ENCODE assay signal across 8 mouse cellular contexts in the genomic region with DNA sequence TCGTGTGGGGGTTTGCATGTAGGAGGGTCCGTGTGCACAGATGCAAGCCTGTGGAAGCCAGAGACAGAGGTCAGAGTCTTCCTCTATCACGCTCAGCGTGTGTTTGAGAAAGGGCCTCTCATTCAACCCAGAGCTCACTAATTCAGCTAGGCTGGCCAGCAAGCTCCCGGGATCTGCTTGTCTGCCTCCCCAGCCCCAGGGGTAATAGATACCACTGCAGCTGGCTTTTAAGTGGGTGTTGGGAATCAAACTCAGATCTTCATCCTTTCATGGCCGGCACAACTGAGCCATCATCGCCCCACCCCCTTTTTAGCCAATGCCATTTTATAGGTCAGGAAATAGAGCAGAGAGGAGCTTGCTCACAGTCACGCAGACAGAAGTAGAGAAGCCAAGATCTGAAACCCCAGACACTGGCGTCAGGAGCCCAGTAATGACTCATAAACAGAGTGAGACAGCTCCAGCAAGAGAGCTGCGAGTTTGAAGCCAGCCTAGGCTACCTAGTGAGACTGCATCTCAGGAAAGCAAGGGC.
DNase-seq lines count a peak whose midpoint lies in the region; ATAC-seq and TF ChIP-seq lines count a peak whose summit lies in the region.

No protein-coding gene starts in this region.

- dilution Hi-C loops in CH12.LX (cut with MboI; ENCODE audit: extremely low pct_ligation_motif_present, extremely low pct_unique_long_range_greater_than_20kb, low sequenced_read_pairs) = no loop called here

- H3K4me1 ChIP-seq in CH12.LX (ENCODE audit: control insufficient read depth in 1 of 2, insufficient read depth in 2 of 2) = peaks cover 10 to 20% of the 10 kb centered on the region in 2 experiments
- peaks cover 77% of the 10 kb centered on the region for H3K4me1 ChIP-seq in embryonic facial prominence, embryonic 12.5 days
- H3K4me1 ChIP-seq in hindbrain, embryonic 14.5 days (replicated peaks; ENCODE audit: control insufficient read depth, insufficient read depth, low read length) = peaks cover 77% of the 10 kb centered on the region
- H3K4me1 ChIP-seq in midbrain, embryonic 14.5 days (ENCODE audit: control insufficient read depth, insufficient read depth, low read length) = peaks cover 72% of the 10 kb centered on the region

- H3K9me3 ChIP-seq in CH12.LX (replicated peaks; ENCODE audit: low read length) = no peaks in the 10 kb centered on the region
- H3K9me3 ChIP-seq in embryonic facial prominence, embryonic 12.5 days = no peaks in the 10 kb centered on the region
- H3K9me3 ChIP-seq in hindbrain, embryonic 14.5 days (ENCODE audit: control insufficient read depth, low read length) = no peaks in the 10 kb centered on the region
- no peaks in the 10 kb centered on the region for H3K9me3 ChIP-seq in midbrain, embryonic 14.5 days (ENCODE audit: control insufficient read depth, low read length)

- no peaks in the 10 kb centered on the region for H3K36me3 ChIP-seq in CH12.LX (replicated peaks in 1 of 2; ENCODE audit: control insufficient read depth in 1 of 2, insufficient read depth in 1 of 2, low read length in 1 of 2)
- no peaks in the 10 kb centered on the region for H3K36me3 ChIP-seq in embryonic facial prominence, embryonic 12.5 days
- no peaks in the 10 kb centered on the region for H3K36me3 ChIP-seq in hindbrain, embryonic 14.5 days (replicated peaks; ENCODE audit: control insufficient read depth, insufficient read depth)
- H3K36me3 ChIP-seq in midbrain, embryonic 14.5 days (ENCODE audit: control insufficient read depth, insufficient read depth, low read length) = no peaks in the 10 kb centered on the region

- H3K27me3 ChIP-seq in CH12.LX (replicated peaks) = peaks cover 8% of the 10 kb centered on the region
- no peaks in the 10 kb centered on the region for H3K27me3 ChIP-seq in embryonic facial prominence, embryonic 12.5 days
- H3K27me3 ChIP-seq in hindbrain, embryonic 14.5 days (ENCODE audit: control insufficient read depth, insufficient read depth, low read length) = no peaks in the 10 kb centered on the region
- H3K27me3 ChIP-seq in midbrain, embryonic 14.5 days (ENCODE audit: control insufficient read depth, insufficient read depth, low read length) = no peaks in the 10 kb centered on the region

- no peak overlapping the region for H3K4me2 ChIP-seq in CH12.LX (ENCODE audit: insufficient read depth, low read depth, poor library complexity, severe bottlenecking)
- H3K4me2 ChIP-seq in embryonic facial prominence, embryonic 12.5 days (replicated peaks) = no peak overlapping the region
- H3K4me2 ChIP-seq in hindbrain, embryonic 14.5 days (replicated peaks) = no peak overlapping the region
- no peak overlapping the region for H3K4me2 ChIP-seq in midbrain, embryonic 14.5 days (ENCODE audit: low read length)

- TF ChIP-seq RAD21 in CH12.LX (IDR thresholded peaks at IDR 0.05; ENCODE audit: low read depth, low read length) = no peak

- no peak for TF ChIP-seq POLR2A in CH12.LX (IDR thresholded peaks at IDR 0.05; ENCODE audit: low read depth, low read length)

- no peak for ATAC-seq in embryonic facial prominence, embryonic 12.5 days (ENCODE audit: insufficient number of reproducible peaks, insufficient read depth, low FRiP score, low TSS enrichment)
- ATAC-seq in hindbrain, embryonic 14.5 days (ENCODE audit: low FRiP score) = no peak
- no peak for ATAC-seq in midbrain, embryonic 14.5 days (ENCODE audit: low FRiP score, low TSS enrichment)

- in situ Hi-C loops in CH12.LX (cut with MboI; ENCODE audit: low pct_ligation_motif_present, low pct_unique_long_range_greater_than_20kb, low sequenced_read_pairs) = loop anchor here (5.0 kb wide), 1 partner anchor 69 kb away; no protein-coding TSS in a partner anchor

- TF ChIP-seq EP300 in CH12.LX (IDR thresholded peaks at IDR 0.05; ENCODE audit: low read length) = peak; percentile 30; the same call in 1 of the 2 replicates

- WGBS in embryonic facial prominence, embryonic 12.5 days = 12% methylated on average over 10 of the region's 10 CpGs
- WGBS in hindbrain, embryonic 14.5 days = 12% methylated on average over 10 of the region's 10 CpGs
- WGBS in midbrain, embryonic 14.5 days = 5% methylated on average over 10 of the region's 10 CpGs

- TF ChIP-seq CTCF in CH12.LX (conservative IDR thresholded peaks at IDR 0.05 in 1 of 2, IDR thresholded peaks at IDR 0.05 in 1 of 2; ENCODE audit: low read depth in 2 of 2, low read length in 2 of 2) = no peak

- peak; percentile 67 for DNase-seq in gastrocnemius, adult 18-20 months (ENCODE audit: low spot score)
- DNase-seq in gastrocnemius, postnatal 4 days (ENCODE audit: low spot score in 2 of 2) = no peak
- peak; percentile 63 for DNase-seq in CH12.LX (ENCODE audit: extremely low read depth)
- DNase-seq in hindbrain, embryonic 14.5 days (ENCODE audit: low spot score) = no peak
- peak; percentile 58 for DNase-seq in midbrain, embryonic 14.5 days
- DNase-seq in c-Kit-positive CD71-positive TER-119-positive erythroid progenitor cells, embryonic 14.5 days (ENCODE audit: low spot score) = no peak
- DNase-seq in ovary, postnatal 10 days (ENCODE audit: low spot score) = no peak

- H3K27ac ChIP-seq in CH12.LX (ENCODE audit: insufficient read depth, low read depth) = no peak overlapping the region
- H3K27ac ChIP-seq in embryonic facial prominence, embryonic 12.5 days = peak overlapping the region; percentile 100
- H3K27ac ChIP-seq in hindbrain, embryonic 14.5 days = peak overlapping the region; percentile 99
- peak overlapping the region; percentile 98 for H3K27ac ChIP-seq in midbrain, embryonic 14.5 days (replicated peaks; ENCODE audit: low read depth, low read length)

- H3K4me3 ChIP-seq in CH12.LX (replicated peaks in 1 of 3; ENCODE audit: low read depth in 2 of 3, low read length in 2 of 3, poor library complexity in 1 of 3) = no peak overlapping the region
- no peak overlapping the region for H3K4me3 ChIP-seq in embryonic facial prominence, embryonic 12.5 days
- no peak overlapping the region for H3K4me3 ChIP-seq in hindbrain, embryonic 14.5 days (replicated peaks; ENCODE audit: low read length)
- no peak overlapping the region for H3K4me3 ChIP-seq in midbrain, embryonic 14.5 days (replicated peaks; ENCODE audit: low read depth, low read length)

- H3K9ac ChIP-seq in CH12.LX (ENCODE audit: insufficient read depth, low read depth) = no peak overlapping the region
- 0 out of 2 replicates have a peak overlapping the region, but pooled peaks have one; percentile 1 for H3K9ac ChIP-seq in embryonic facial prominence, embryonic 12.5 days
- peak overlapping the region; percentile 55; the same call in 1 of the 2 replicates for H3K9ac ChIP-seq in hindbrain, embryonic 14.5 days
- peak overlapping the region; percentile 41; the same call in 1 of the 2 replicates for H3K9ac ChIP-seq in midbrain, embryonic 14.5 days (replicated peaks; ENCODE audit: low read length)

- no peaks in the 10 kb centered on the region for H3K79me2 ChIP-seq in CH12.LX (replicated peaks; ENCODE audit: control insufficient read depth, extremely low read depth, insufficient read depth, poor library complexity, severe bottlenecking)

TF ChIP-seq in CH12.LX, 34 proteins besides CTCF, POLR2A, EP300 and RAD21:
- TF ChIP-seq POLR2AphosphoS2 (IDR thresholded peaks at IDR 0.05; ENCODE audit: low read depth, low read length) = no peak
- TF ChIP-seq MYC (IDR thresholded peaks at IDR 0.05; ENCODE audit: low read depth, low read length) = no peak
- no peak for TF ChIP-seq KAT2A (IDR thresholded peaks at IDR 0.05; ENCODE audit: insufficient replicate concordance, low read length)
- no peak for TF ChIP-seq CHD1 (IDR thresholded peaks at IDR 0.05; ENCODE audit: low read depth, low read length)
- no peak for TF ChIP-seq GABPA (IDR thresholded peaks at IDR 0.05; ENCODE audit: insufficient replicate concordance, low read depth, low read length)
- TF ChIP-seq USF1 (IDR thresholded peaks at IDR 0.05; ENCODE audit: low read depth, low read length) = no peak
- no peak for TF ChIP-seq CHD2 (IDR thresholded peaks at IDR 0.05; ENCODE audit: low read length)
- no peak for TF ChIP-seq NELFE (IDR thresholded peaks at IDR 0.05; ENCODE audit: low read depth, low read length)
- TF ChIP-seq JUND (conservative IDR thresholded peaks at IDR 0.05; ENCODE audit: low read depth, low read length) = peak; percentile 55
- TF ChIP-seq ZMIZ1 (IDR thresholded peaks at IDR 0.05; ENCODE audit: low read depth, low read length) = no peak
- peak; percentile 87 for TF ChIP-seq IRF4 (IDR thresholded peaks at IDR 0.05; ENCODE audit: low read depth, low read length)
- no peak for TF ChIP-seq E2F4 (IDR thresholded peaks at IDR 0.05; ENCODE audit: insufficient replicate concordance, low read depth, low read length)
- TF ChIP-seq HCFC1 (IDR thresholded peaks at IDR 0.05; ENCODE audit: low read depth, low read length) = no peak
- TF ChIP-seq ETS1 (conservative IDR thresholded peaks at IDR 0.05; ENCODE audit: low read depth, low read length) = no peak
- TF ChIP-seq BHLHE40 (IDR thresholded peaks at IDR 0.05; ENCODE audit: low read depth, low read length) = 0 out of 2 replicates have a peak, but pooled peaks have one; percentile 25
- TF ChIP-seq JUN (IDR thresholded peaks at IDR 0.05; ENCODE audit: insufficient read depth, low read depth, low read length) = peak; percentile 15; the same call in 1 of the 2 replicates
- no peak for TF ChIP-seq MAX (IDR thresholded peaks at IDR 0.05; ENCODE audit: low read length)
- no peak for TF ChIP-seq ZC3H11A (IDR thresholded peaks at IDR 0.05; ENCODE audit: low read depth, low read length)
- no peak for TF ChIP-seq MAZ (IDR thresholded peaks at IDR 0.05; ENCODE audit: low read depth, low read length)
- no peak for TF ChIP-seq SIN3A (IDR thresholded peaks at IDR 0.05; ENCODE audit: low read length)
- no peak for TF ChIP-seq MXI1 (IDR thresholded peaks at IDR 0.05; ENCODE audit: low read depth, low read length)
- TF ChIP-seq ELF1 (IDR thresholded peaks at IDR 0.05; ENCODE audit: low read depth, low read length) = no peak
- no peak for TF ChIP-seq ZNF384 (IDR thresholded peaks at IDR 0.05; ENCODE audit: low read depth, low read length)
- TF ChIP-seq ZKSCAN1 (IDR thresholded peaks at IDR 0.05; ENCODE audit: borderline replicate concordance, low read depth, low read length) = no peak
TF ChIP-seq in CH12.LX: peak in this region for 4.

Comparison
In these comparisons a context has a peak if more than half of its experiments do, and no peak if none do; other contexts are left out.
1. DNase-seq: peak in gastrocnemius, adult 18-20 months (single experiment), CH12.LX (single experiment) and midbrain, embryonic 14.5 days (single experiment); none in gastrocnemius, postnatal 4 days (0 of 2), hindbrain, embryonic 14.5 days (single experiment), c-Kit-positive CD71-positive TER-119-positive erythroid progenitor cells, embryonic 14.5 days (single experiment) and ovary, postnatal 10 days (single experiment).